Mouse (Mus musculus): ENCODE data around the gene Ano6.

Ano6 gene

DNA sequence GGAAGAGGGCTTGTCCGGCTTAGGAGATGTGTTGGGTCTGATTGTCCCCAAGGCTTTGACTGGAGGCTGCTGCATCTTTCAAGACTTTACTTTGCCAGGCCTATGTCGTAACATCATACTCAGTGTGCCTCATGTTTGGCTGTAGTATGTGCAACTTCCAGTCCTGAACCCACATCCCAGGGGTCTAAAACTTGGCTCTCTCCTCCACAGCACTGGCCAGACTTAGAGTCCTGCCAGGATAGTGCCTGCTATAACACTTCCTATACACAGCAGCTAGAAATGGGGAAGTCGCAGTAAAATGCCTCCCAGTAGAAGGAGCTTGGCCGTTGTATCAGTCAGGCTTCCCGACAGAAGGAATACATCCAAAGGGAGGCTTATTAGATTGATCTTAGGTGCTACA, 21.9 kb upstream of the Ano6 start:
- DNase-seq: no peak

DNA sequence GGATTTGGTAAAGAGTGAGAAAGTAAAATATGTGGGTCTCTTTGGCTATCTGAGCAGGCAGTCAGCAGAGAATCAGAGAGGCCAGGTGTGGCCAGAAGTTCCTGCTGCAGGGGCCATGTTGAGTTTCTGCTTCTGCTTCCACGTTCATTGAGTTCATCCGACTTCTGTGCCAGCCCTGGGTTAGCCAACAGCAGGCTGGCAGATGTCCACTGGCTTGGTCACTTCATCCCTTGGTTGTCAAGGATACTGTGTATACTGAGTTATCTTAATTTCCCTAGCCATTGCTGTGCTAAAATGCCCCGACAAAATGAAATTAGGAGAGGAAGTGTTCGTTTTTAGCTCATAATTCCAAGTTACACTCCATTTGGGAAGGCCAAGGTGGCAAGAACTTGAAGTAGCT, 21.1 kb upstream of the Ano6 start:
- DNase-seq: no peak

DNA sequence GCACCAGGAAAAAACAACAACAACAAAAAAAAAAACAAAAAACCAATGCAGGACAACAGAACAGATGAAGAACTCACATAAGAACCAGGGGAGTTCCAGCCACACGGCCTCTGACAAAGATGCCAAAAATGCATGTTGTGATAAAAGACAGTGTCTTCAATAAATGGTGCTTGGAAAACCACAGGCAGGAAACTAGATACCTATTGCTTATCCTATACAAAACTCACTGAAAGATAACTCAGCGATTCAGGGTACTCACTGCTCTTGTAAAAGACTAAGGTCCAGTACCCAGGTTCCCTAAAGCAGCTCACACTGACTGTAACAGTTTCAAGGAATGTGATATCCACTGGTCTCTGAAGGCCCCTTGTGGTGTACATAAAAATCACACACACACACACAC, 20.3 kb upstream of the Ano6 start:
- DNase-seq: no peak

GRCm38 (mm10) chr15:95772374-95772773, 18.3 kb upstream of the Ano6 start:
- DNase-seq: no peak

GRCm38 (mm10) chr15:95772861-95773836, 17.5 kb upstream of the Ano6 start:
- DNase-seq: peak; percentile 91

GRCm38 (mm10) chr15:95774197-95774596, 16.4 kb upstream of the Ano6 start:
- DNase-seq: no peak

GRCm38 (mm10) chr15:95774674-95775414, 15.8 kb upstream of the Ano6 start:
- no peak for DNase-seq

DNA sequence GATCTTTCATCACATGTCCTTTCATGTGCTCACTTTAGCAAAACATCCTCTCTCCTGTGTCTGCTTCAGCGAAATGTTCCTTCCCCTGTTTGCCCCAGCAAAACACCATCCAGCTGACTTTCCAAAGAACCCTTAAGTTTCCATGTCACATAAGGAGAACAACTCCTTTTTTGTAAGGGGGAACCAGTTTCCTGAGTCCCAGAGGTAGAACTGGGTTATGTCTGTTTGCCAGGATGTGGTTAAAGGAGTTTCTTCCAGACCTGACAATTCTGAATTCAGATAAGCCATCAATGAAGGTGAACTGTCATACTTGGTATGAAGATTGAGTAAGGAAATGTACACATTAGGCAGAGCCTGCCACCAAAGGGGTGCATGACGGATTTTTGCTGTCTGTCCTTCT, 12.9 kb upstream of the Ano6 start:
- DNase-seq: no peak

DNA sequence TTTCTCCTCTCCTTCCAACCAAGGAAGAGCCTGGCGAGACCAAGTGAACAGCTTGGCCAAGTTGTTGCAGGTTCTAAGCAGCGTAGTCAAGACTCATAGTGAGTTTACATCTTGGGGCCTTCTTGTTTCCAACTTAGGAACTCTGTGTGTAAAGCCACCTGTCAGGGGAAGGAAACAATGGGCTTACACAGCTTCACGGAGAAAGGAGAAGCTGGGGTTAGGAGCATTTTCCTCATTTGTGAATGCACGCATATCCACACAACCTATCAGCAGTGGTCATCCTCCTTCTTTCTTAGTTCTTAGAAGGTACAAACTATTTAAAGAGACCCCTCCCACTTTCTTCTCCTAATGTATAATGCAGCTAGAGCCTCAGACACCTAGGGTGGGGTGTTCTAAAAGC, 11.9 kb upstream of the Ano6 start:
- DNase-seq: no peak

DNA sequence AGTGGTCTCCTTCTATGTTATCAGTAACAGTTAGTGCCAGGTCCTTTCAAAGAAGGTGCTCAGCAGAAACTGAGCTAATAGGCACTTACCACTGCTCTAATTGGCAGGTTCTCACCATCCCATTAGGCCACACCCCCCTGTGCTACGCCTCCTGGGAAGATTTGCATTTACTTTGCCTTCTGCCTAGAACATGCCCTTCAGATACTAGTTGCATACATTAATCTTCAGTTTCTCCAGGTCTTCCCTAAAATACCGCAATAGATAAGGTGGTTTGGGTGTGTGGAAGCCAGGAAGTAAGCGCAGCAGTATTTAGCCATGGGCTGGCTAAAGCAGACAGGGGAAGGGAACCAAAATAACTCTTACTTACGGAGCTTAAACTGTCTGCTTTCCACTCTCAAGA, 4.0 kb upstream of the Ano6 start:
- no peak for DNase-seq

- DNase-seq: no peak
These were observed 3.1 kb upstream of the Ano6 start for GRCm38 (mm10) chr15:95787578-95787977.

DNA sequence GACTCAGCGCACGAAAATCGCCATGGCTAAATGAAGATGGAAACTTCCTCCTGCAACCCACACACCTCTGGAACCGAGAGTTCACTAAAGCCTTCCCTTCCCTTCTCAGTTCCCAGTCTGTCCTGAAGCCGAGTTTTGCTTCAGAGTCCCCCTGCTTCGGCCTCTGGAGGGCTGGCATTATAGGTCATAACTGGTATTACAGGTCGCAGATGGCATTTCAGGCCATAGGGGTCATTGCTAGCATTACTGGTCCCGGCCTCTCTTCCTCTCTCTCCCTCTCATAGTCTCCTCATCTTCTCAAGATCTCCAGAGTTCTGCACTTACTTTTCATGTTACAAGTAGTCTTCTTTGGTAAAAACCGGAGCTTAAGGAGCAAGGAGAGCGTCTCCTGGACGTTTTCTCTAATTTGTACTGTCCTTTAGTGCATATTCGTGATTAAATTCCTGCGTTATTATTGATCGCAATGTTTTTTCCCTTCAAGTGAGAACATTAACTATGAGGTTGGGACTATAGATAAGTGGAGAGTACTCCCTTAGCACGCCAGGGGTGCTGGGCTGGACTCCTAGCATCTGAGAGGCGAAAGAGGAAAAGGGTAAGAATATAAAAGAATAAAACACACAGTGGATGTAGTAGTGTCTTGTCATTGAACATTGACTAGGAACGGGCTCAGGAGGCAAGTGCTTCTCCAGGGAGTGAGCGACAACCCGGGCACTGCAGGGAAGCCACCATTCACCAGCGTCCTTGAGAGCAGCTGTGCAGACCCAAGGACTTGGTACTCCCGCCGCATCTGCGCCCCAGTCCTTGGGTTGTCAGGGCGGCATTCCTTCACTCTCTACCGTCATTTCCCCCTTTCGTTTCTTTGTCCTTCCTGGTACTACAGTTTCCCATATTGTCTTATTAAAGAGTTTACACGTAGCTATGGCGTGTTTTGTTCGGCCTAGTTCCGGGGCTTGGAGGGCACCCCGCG, 798 bp upstream of the Ano6 start:
- no peak for DNase-seq

GRCm38 (mm10) chr15:95791141-95791791, 623 bp downstream of the Ano6 start:
- peak; percentile 73 for DNase-seq

GRCm38 (mm10) chr15:95791855-95792254, 1.2 kb downstream of the Ano6 start:
- no peak for DNase-seq

DNA sequence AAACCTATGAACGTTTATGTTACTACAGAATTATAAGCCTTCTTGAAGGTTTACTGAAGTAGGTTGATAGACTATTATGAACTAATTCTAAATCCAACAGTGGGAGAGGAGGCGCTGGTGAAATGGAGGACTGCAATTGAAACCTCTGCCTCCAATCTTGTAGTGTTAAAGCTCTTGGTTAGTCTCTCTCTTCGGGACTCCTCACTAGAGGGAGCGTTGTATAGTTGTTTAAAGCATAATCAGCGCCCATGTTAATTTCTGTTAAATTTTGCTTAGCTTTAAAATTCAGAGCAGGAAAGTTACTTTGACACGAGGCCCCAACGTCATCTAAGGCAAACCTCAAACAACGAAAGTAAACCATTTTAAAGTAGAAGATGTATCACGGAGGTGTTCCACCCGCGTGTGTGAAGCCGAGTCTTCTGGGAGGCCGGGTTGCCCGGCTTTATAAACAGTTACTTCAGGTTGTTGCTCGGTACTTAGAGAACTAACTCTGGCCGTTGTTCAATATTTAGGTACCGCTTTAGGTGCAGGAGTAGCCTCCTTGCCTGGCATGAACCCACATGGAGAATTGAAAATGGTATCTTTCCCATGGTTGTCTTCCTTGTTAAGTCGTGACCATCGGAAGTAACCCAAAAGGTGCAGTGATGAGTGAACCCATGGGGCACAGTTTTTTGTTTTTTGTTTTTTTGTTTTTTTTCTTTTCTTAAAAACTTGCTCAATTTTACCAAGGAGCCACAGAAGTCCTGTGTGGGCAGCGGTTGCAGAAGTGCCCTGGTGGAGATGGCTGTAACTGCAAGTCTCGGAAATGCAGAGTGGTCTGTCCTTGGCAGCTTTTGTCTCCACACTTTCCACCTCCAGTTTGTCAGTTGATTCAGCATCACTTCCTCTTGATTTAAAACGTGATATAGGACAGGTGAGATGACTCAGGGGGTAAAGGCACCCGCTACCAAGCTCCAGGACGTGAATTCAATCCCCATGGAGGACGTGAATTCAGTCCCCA, 1.9 kb downstream of the Ano6 start:
- DNase-seq: peak; percentile 39

GRCm38 (mm10) chr15:95793748-95794491, 3.3 kb downstream of the Ano6 start:
- DNase-seq: peak; percentile 19

GRCm38 (mm10) chr15:95794611-95795565, 4.2 kb downstream of the Ano6 start:
- peak; percentile 84 for DNase-seq

GRCm38 (mm10) chr15:95796062-95796461, 5.4 kb downstream of the Ano6 start:
- DNase-seq: no peak
